Mouse (Mus musculus) cerebellum, adult 2 months (tissue): ENCODE results near the gene Med17. TPM values are rescaled to one million over a fixed set of nuclear protein-coding genes. Genes with fewer than 3 reads are reported as not detected.
A peak's percentile ranks its signal among the peaks of the same experiment; 100 is the strongest.

Source experiments
- DNase-seq, 2 experiments: peaks; one replicate each; pipeline ENCODE4 v3.0.0; 2021
- H3K27ac ChIP-seq: fragments of 200-500 bp; 2 replicates; pipeline ENCODE4 v1.5.1; 2012; ENCODE audit warnings: low read length, control low read depth, inconsistent platforms; ENCODE audit not compliant: insufficient read depth
- H3K27me3 ChIP-seq: fragments of 200-500 bp; 2 replicates; pipeline ENCODE4 v1.6.1; 2012; ENCODE audit warnings: inconsistent platforms, mild to moderate bottlenecking, low read length, moderate library complexity; ENCODE audit not compliant: control insufficient read depth, insufficient read depth
- H3K4me1 ChIP-seq: fragments of 200-500 bp; 2 replicates; pipeline ENCODE4 v1.6.1; 2011; ENCODE audit warnings: low read length; ENCODE audit not compliant: control insufficient read depth, insufficient read depth
- H3K4me3 ChIP-seq: fragments of 200-500 bp; replicated peaks from 2 replicates; pipeline ENCODE3; 2011; ENCODE audit warnings: mild to moderate bottlenecking, low read depth, low read length, control low read depth; ENCODE audit not compliant: insufficient read depth
- CTCF ChIP-seq: fragments of 200-500 bp; IDR thresholded peaks from 2 replicates; pipeline ENCODE4 v1.5.1; 2011; ENCODE audit warnings: low read depth, mild to moderate bottlenecking, control low read depth, low read length, moderate library complexity, borderline replicate concordance; ENCODE audit not compliant: insufficient read depth
- POLR2A ChIP-seq: fragments of 200-500 bp; IDR thresholded peaks from 2 replicates; pipeline ENCODE4 v1.6.1; 2011; ENCODE audit warnings: low read length, control low read depth, borderline replicate concordance; ENCODE audit not compliant: insufficient read depth
- WGBS: fragments of 180-500 bp; shearing (Covaris S2); methylation state at CpG from one replicate; pipeline ENCODE4 v1.1.7; 2018; 5-methylcytosine and 5-hydroxymethylcytosine counted together
- polyA plus RNA-seq: library from polyadenylated mRNA; depleted of rRNA; stranded (reverse); fragments of >200 nt; gene quantifications from 2 replicates; pipeline ENCODE4 v1.2.3, GENCODE M21; 2012

Gene Med17
- polyA plus RNA-seq, 1 experiment = 38.4 TPM

DNA sequence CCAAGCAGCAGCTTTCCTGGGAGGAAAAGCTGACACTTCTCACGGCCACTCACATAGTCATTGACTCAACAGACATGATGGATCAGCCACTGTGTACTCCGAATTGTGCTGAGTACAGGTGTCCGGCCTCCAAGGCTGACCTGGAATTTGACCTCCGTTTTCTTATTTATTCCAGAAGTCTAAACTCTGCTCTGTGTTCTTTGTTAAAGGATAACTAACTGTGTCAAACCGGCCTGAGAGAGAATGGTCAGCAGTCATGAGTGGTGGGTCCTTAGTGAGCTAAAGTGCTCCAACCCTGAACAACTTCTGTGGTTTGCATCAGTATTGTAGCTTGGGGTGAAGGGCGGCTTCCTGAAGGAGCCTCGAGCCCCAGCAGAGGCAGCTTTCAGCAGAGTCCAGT, 27.5 kb downstream of the Med17 start:
- no peak overlapping the region for H3K27ac ChIP-seq
- TF ChIP-seq CTCF (no peak), POLR2A (no peak)
- H3K27me3 ChIP-seq = no peaks in the 10 kb centered on the region
- H3K4me1 ChIP-seq = no peaks in the 10 kb centered on the region
- no peak for DNase-seq
- WGBS = 82% methylated on average over 7 of the region's 7 CpGs
- H3K4me3 ChIP-seq = no peak overlapping the region

DNA sequence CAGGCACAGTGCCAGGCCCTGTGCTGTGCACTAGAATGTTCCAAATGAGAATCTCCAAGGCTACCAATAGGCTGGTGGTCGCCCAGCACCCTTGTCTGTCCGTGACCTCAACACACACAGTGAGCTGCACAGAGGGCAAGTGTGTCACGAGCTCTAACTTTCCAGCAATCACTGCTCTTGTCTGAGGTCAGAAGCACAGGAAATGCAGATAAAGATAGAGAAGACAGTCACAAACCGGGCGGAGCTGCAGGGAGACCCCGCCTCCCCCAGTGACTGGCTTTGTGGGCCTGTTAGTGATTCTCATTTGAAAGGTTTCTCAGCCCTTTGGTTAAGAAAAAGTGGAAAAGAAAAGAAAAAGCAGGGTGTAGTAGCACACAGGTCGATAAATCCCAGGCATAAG, 29.4 kb downstream of the Med17 start:
- DNase-seq = no peak
- H3K4me3 ChIP-seq = no peak overlapping the region
- no peaks in the 10 kb centered on the region for H3K4me1 ChIP-seq
- no peak overlapping the region for H3K27ac ChIP-seq
- H3K27me3 ChIP-seq = no peaks in the 10 kb centered on the region
- TF ChIP-seq CTCF = no peak
- TF ChIP-seq POLR2A = no peak
- WGBS = 65% methylated on average over 7 of the region's 7 CpGs

DNA sequence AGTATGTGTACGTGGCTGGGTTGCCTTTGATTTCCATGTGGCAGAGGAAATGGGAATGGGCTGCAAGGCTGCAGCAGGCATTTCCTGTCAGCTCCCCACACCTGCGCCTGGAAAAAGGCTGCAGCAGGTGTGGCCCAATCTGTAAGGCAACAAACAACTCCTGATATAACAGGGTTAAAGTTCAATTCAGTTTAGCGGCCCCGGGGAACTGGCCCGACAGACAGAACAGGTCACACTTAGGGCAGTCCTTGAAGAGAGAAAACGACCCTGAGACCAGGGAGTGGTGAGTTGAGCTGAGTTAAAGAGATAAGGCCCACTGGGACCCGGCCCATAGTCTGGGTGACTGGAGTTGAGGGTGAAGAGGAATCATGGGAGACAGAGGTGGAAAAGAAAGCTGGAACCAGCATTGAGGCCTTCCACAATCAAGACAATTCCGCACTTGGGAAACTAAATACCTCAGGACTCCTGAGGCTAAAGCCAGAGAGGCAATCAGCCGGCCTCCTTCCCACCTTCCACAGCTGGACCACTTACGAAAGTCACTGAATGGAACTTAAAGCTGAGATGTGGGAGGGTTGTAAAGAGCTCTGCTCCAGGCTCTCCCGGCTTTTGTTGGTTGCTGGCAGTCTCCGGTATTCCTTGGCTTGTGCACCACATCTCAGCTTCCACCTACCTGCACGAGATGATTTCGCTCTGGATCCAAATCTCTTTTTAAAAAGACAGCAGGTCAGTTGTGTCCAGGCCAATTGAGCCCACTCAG, 34.2 kb downstream of the Med17 start:
- Histone ChIP-seq H3K27ac (no peak overlapping the region), H3K4me3 (no peak overlapping the region), H3K27me3 (no peaks in the 10 kb centered on the region), H3K4me1 (no peaks in the 10 kb centered on the region)
- WGBS = 73% methylated on average over 14 of the region's 14 CpGs
- TF ChIP-seq CTCF = no peak
- TF ChIP-seq POLR2A = no peak
- DNase-seq = no peak

DNA sequence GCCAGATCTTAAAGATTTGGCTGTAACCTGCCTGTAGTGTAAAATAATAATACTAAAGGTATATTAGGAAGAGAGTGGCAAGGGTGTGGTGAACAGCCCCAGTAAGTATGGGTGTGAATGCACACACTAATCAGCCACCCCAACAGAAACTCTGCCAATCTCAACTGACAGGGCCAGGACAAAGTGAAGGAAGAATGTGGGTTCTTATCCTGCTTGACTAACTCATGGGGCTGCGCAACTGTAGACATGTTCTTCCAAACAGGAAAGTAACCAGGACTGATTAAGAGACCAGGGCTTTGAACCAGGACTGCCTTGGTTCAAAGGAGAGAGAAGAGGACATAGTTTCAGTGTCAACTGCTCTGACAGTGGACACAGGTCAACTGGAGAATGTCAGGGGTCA, 37.6 kb downstream of the Med17 start:
- 100% methylated on average over 1 of the region's 1 CpGs for WGBS
- H3K4me3 ChIP-seq = no peak overlapping the region
- no peak for DNase-seq
- no peaks in the 10 kb centered on the region for H3K27me3 ChIP-seq
- H3K27ac ChIP-seq = no peak overlapping the region
- TF ChIP-seq CTCF (no peak), POLR2A (no peak)
- H3K4me1 ChIP-seq = no peaks in the 10 kb centered on the region

DNA sequence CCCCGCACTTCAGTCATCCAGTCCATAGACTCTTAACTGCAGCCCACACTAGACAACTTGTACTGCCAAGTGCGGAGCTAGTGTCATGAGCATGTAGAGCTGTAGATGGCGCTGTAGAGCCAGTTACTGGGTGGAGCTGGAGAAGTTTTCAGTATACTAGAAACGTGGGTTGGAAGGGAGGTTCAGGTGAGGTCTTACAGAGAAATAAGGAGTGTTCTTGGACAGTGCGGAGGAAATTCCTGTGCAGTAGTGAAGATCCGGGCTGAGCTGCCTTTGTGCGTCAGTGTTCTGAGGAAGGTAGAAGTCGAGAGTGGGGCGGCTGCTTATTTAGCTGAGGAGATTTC, 38.2 kb downstream of the Med17 start:
- no peak overlapping the region for H3K27ac ChIP-seq
- WGBS = 53% methylated on average over 9 of the region's 9 CpGs
- no peaks in the 10 kb centered on the region for H3K27me3 ChIP-seq
- no peak overlapping the region for H3K4me3 ChIP-seq
- TF ChIP-seq POLR2A = no peak
- TF ChIP-seq CTCF = peak; percentile 39; the same call in 1 of the 2 replicates
- peak in 1 of 2 experiments; percentile 28 for DNase-seq
- H3K4me1 ChIP-seq = no peaks in the 10 kb centered on the region

DNA sequence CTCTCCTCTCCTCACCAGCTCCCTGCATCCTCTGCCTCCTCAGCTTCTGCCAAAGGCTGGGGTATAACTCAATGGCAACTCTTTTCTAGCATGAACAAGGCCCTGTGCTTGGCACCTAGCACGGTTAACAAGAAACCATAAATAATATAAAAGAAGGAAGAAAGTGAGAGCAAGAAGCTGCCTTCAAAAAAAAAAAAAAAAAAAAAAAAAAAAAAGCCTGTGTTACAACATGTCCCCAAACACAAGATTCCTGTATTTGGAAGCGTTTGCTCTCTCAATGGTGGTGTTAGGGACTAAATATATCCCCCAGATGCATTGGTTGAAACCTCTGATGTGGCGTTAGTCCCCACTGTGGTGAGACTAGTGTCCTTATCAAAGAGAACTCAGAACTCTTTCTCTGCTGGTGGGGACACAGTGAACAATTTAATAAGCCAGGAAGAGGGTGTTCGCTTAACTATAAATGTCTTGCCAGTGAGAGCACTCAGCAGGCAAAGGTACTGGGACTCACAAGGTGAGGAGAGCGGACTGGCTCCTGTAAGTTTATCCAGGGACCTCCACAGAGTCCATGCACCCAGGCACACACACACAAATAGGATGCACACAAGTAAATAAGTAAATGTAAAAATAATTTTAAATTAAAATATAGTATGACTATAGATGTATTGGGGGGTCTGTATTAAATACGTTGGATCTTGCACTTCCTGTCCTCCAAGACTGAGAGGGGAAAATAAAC, 38.7 kb downstream of the Med17 start:
- DNase-seq = no peak
- Histone ChIP-seq H3K4me1 (no peaks in the 10 kb centered on the region), H3K4me3 (no peak overlapping the region), H3K27ac (no peak overlapping the region), H3K27me3 (no peaks in the 10 kb centered on the region)
- WGBS = 72% methylated on average over 6 of the region's 6 CpGs
- TF ChIP-seq CTCF (no peak), POLR2A (no peak)

DNA sequence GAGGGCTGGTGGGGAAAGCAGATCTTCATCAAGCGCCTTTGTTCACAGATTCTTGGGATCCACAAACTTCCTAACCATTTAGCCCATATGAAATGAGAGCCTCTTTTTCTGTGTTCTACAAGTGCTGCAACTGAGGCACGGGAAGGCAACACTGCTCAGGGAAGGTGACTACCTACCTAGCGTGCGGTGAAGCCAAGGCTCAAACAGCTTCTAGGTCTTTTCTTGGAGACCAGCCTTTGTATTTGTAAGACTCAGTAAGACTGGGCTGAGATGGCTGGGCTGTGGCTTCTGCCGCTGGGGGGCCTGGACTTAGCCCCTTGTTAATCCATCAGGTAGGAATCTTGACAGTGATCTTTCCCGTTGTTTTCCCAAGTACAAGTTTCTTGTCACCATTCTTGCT, 39.7 kb downstream of the Med17 start:
- Histone ChIP-seq H3K4me1 (no peaks in the 10 kb centered on the region), H3K4me3 (no peak overlapping the region), H3K27me3 (no peaks in the 10 kb centered on the region), H3K27ac (no peak overlapping the region)
- 94% methylated on average over 6 of the region's 6 CpGs for WGBS
- TF ChIP-seq POLR2A = no peak
- TF ChIP-seq CTCF = no peak
- no peak for DNase-seq
